Mouse (Mus musculus) E14TG2a.4 (cell line): ENCODE measurements at regions not wholly inside any gene's neighbourhood (a gene's known extent, or its start where the extent isn't known, plus 50 kb on each side); places are given as distances from the start of the nearest gene placed in this dataset.

ENCODE experiments used
- CTCF ChIP-seq: conservative IDR thresholded peaks from 2 replicates; pipeline ENCODE4 v1.5.1; 2014; ENCODE audit warnings: low read length
- NANOG ChIP-seq: IDR thresholded peaks from 2 replicates; pipeline ENCODE4 v1.6.1; 2014; ENCODE audit warnings: borderline replicate concordance, low read length, mixed read lengths
- POU5F1 ChIP-seq: IDR thresholded peaks from 2 replicates; pipeline ENCODE4 v1.6.1; 2014; ENCODE audit warnings: low read length, borderline replicate concordance

DNA sequence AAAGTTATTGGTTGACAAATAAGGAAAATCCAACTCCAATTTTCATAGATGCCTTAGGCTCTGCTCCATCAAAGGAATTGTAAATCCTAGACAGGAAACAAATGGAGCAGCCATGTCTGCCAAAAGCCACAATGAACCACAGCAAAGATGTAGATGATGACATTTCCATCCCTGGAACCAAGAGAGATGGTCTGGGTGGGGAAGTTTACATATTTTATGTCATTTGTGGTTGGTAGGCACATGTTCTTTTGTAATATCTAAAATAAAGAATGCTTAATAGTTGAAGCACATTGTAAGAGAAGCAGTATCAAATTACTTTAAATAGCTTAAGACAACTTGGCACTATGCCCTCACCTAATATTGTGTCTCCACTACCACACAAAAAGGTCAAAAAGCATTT, 443.2 kb downstream of the Tmem135 start:
- TF ChIP-seq CTCF (no peak), POU5F1 (no peak), NANOG (no peak)
